Mouse (Mus musculus) heart, adult 2 months (tissue): ENCODE measurements around the gene Bptf. TPM values are rescaled to one million over a fixed set of nuclear protein-coding genes. Genes with fewer than 3 reads are reported as not detected.

ENCODE experiments used
- DNase-seq, 2 experiments: peaks; one replicate each; pipeline ENCODE4 v3.0.0; 2021
- H3K27ac ChIP-seq: fragments of 200-600 bp; 2 replicates; pipeline ENCODE4 v1.8.1; 2022
- H3K27me3 ChIP-seq: fragments of 200-500 bp; 2 replicates; pipeline ENCODE4 v1.6.1; 2012; ENCODE audit warnings: mild to moderate bottlenecking, low read length, inconsistent platforms, mixed read lengths; ENCODE audit not compliant: control insufficient read depth, insufficient read depth
- H3K36me3 ChIP-seq: fragments of 200-500 bp; 2 replicates; pipeline ENCODE4 v1.6.1; 2012; ENCODE audit warnings: low read length, inconsistent platforms; ENCODE audit not compliant: control insufficient read depth, insufficient read depth
- H3K4me1 ChIP-seq: fragments of 200-500 bp; 2 replicates; pipeline ENCODE4 v1.6.1; 2011; ENCODE audit warnings: low read length; ENCODE audit not compliant: control insufficient read depth, insufficient read depth
- H3K4me3 ChIP-seq: fragments of 200-600 bp; 2 replicates; pipeline ENCODE4 v1.8.1; 2022
- H3K79me2 ChIP-seq: fragments of 200-500 bp; replicated peaks from 2 replicates; pipeline ENCODE4 v1.6.1; 2012; ENCODE audit warnings: mild to moderate bottlenecking, inconsistent platforms, low read length, moderate library complexity, mixed read lengths; ENCODE audit not compliant: control insufficient read depth, insufficient read depth
- H3K9ac ChIP-seq: fragments of 200-500 bp; 2 replicates; pipeline ENCODE4 v1.6.1; 2012; ENCODE audit warnings: low read depth, mild to moderate bottlenecking, control low read depth, inconsistent platforms, low read length, mixed read lengths
- CTCF ChIP-seq: fragments of 200-600 bp; IDR thresholded peaks from 2 replicates; pipeline ENCODE4 v1.8.1; 2022; ENCODE audit warnings: antibody characterized with exemption, mild to moderate bottlenecking, moderate library complexity
- EP300 ChIP-seq: fragments of 200-500 bp; IDR thresholded peaks from 2 replicates; pipeline ENCODE4 v1.6.1; 2011; ENCODE audit warnings: low read depth, low read length, control low read depth; ENCODE audit not compliant: insufficient read depth
- POLR2A ChIP-seq: fragments of 200-500 bp; IDR thresholded peaks from 2 replicates; pipeline ENCODE4 v1.6.1; 2011; ENCODE audit warnings: mild to moderate bottlenecking, low read depth, low read length, control low read depth; ENCODE audit not compliant: insufficient read depth
- WGBS: fragments of 180-500 bp; shearing (Covaris S2); methylation state at CpG from one replicate; pipeline ENCODE4 v1.1.7; 2018; 5-methylcytosine and 5-hydroxymethylcytosine counted together
- intact Hi-C: fragments of 180-260 bp; cut with DNase I; formaldehyde crosslinking; loops from one replicate; pipeline ENCODE4 v1.15.1; 2025
- long read RNA-seq: library from polyadenylated mRNA; stranded (forward); transcript quantifications from one replicate; pipeline ENCODE4 v2.0.0, GENCODE M21; 2021
- polyA plus RNA-seq: library from polyadenylated mRNA; depleted of rRNA; stranded (reverse); fragments of >200 nt; gene quantifications from 2 replicates; pipeline ENCODE4 v1.2.3, GENCODE M21; 2012; rRNA removed
- total RNA-seq, 2 experiments: library from RNA; stranded (reverse); gene quantifications; 2 replicates each; pipeline ENCODE4 v1.2.3; 2021

Gene Bptf
- total RNA-seq (10 to 100 TPM; 25.6 to 27.5 TPM), polyA plus RNA-seq (11.7 and 13.1 TPM in 2 replicates)
- long read RNA-seq, partial matches to known transcripts, result 3 of 10 reads
- long read RNA-seq, other reads (novel, unspliced or antisense), result 7 of 10 reads

GRCm38 (mm10) chr11:107131749-107132421, at the start of gene Bptf:
Bptf (minus strand) TSS chr11:107132127.
- peak within 1 kb of the TSS; percentile 91 for H3K9ac ChIP-seq
- DNase-seq, result peak; percentile 93
- H3K27ac ChIP-seq, result peak within 1 kb of the TSS; percentile 95
- WGBS, result 2% methylated on average over 59 of the region's 94 CpGs
- intact Hi-C loops, result loop anchor here (1.0 kb wide), 1 partner anchor 27 kb away; no protein-coding TSS in a partner anchor
- TF ChIP-seq POLR2A (peak; percentile 64; the same call in 1 of the 2 replicates), EP300 (0 out of 2 replicates have a peak, but pooled peaks have one; percentile 5), CTCF (peak; percentile 96)
- no peaks in the 10 kb centered on the region for H3K27me3 ChIP-seq
- H3K4me1 ChIP-seq, result peaks cover 3% of the 10 kb centered on the region
- H3K4me3 ChIP-seq, result peak within 1 kb of the TSS; percentile 73
- H3K79me2 ChIP-seq, result peaks cover 1% of the 10 kb centered on the region
- H3K36me3 ChIP-seq, result peaks cover 8% of the 10 kb centered on the region

- Histone ChIP-seq H3K4me1 (no peaks in the 10 kb centered on the region), H3K79me2 (no peaks in the 10 kb centered on the region), H3K36me3 (no peaks in the 10 kb centered on the region), H3K27ac (no peak overlapping the region), H3K4me3 (no peak overlapping the region), H3K9ac (no peak overlapping the region), H3K27me3 (no peaks in the 10 kb centered on the region)
- DNase-seq, result no peak
- 75% methylated on average over 4 of the region's 4 CpGs for WGBS
- intact Hi-C loops, result no loop called here
- no peak for TF ChIP-seq CTCF
- TF ChIP-seq POLR2A, result no peak
- no peak for TF ChIP-seq EP300
These were observed 29.3 kb upstream of the Bptf start for GRCm38 (mm10) chr11:107161215-107161614.

GRCm38 (mm10) chr11:107159034-107159433, 27.1 kb upstream of the Bptf start:
- H3K4me1 ChIP-seq, result no peaks in the 10 kb centered on the region
- intact Hi-C loops, result no loop called here
- H3K27me3 ChIP-seq, result no peaks in the 10 kb centered on the region
- TF ChIP-seq POLR2A (no peak), CTCF (peak; percentile 68)
- WGBS, result 71% methylated on average over 1 of the region's 1 CpGs
- H3K4me3 ChIP-seq, result no peak overlapping the region
- DNase-seq, result no peak
- H3K9ac ChIP-seq, result no peak overlapping the region
- no peaks in the 10 kb centered on the region for H3K36me3 ChIP-seq
- H3K79me2 ChIP-seq, result no peaks in the 10 kb centered on the region
- no peak overlapping the region for H3K27ac ChIP-seq

DNA sequence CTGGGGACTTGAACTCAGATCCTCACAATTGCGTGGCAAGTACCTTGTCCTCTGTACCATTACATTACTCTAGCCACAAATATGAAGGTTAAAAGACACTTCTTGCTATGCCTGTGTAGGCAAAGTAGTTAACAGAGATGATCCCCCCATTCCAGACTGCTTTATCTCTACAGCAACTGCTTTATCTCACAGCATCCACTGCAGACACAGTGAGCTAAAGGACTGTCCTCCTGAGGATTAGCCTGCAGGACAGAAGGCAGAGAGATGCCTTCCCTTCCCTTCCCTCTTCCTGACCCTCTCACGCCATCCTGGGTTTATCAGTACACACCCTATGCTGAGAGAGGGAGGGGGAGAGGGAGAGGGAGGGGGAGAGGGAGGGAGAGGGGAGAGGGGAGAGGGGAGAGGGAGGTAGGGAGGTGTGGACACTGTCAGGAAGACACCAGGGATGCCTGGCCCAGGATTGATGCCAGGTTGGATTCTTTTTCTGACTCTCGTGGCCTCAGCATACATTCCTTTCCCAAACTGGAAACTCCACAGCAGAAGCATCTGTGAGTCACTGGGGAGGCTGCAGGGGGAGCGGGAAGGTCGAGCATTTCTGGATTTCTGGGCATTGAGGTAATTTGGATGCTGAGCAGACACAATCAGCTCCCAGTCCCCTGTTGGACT, 25.2 kb upstream of the Bptf start:
- no peaks in the 10 kb centered on the region for H3K27me3 ChIP-seq
- WGBS, result 19% methylated on average over 5 of the region's 5 CpGs
- no peak overlapping the region for H3K9ac ChIP-seq
- H3K27ac ChIP-seq, result no peak overlapping the region
- H3K4me1 ChIP-seq, result no peaks in the 10 kb centered on the region
- H3K79me2 ChIP-seq, result no peaks in the 10 kb centered on the region
- no peak overlapping the region for H3K4me3 ChIP-seq
- intact Hi-C loops, result no loop called here
- H3K36me3 ChIP-seq, result no peaks in the 10 kb centered on the region
- TF ChIP-seq CTCF, result no peak
- peak in 1 of 2 experiments; percentile 19 for DNase-seq

GRCm38 (mm10) chr11:107155292-107155691, 23.4 kb upstream of the Bptf start:
- no peaks in the 10 kb centered on the region for H3K36me3 ChIP-seq
- no peak for TF ChIP-seq CTCF
- TF ChIP-seq POLR2A, result no peak
- no peak for TF ChIP-seq EP300
- intact Hi-C loops, result no loop called here
- no peaks in the 10 kb centered on the region for H3K4me1 ChIP-seq
- 78% methylated on average over 5 of the region's 5 CpGs for WGBS
- H3K27ac ChIP-seq, result no peak overlapping the region
- H3K9ac ChIP-seq, result no peak overlapping the region
- no peaks in the 10 kb centered on the region for H3K79me2 ChIP-seq
- DNase-seq, result no peak
- H3K4me3 ChIP-seq, result no peak overlapping the region
- H3K27me3 ChIP-seq, result no peaks in the 10 kb centered on the region

- Histone ChIP-seq H3K9ac (no peak overlapping the region), H3K36me3 (no peaks in the 10 kb centered on the region), H3K4me1 (no peaks in the 10 kb centered on the region), H3K4me3 (no peak overlapping the region), H3K27me3 (peaks cover 1% of the 10 kb centered on the region; the same call in 1 of the 2 replicates), H3K27ac (no peak overlapping the region), H3K79me2 (no peaks in the 10 kb centered on the region; the same call in 1 of the 2 replicates)
- TF ChIP-seq EP300 (no peak), CTCF (no peak), POLR2A (no peak)
- DNase-seq, result no peak
- WGBS, result 67% methylated on average over 7 of the region's 7 CpGs
- intact Hi-C loops, result no loop called here
These were observed 22.5 kb upstream of the Bptf start for GRCm38 (mm10) chr11:107154431-107154830.
